Mouse (Mus musculus): ENCODE results near the gene Ssbp2.
A peak's percentile ranks its signal among the peaks of the same experiment; 100 is the strongest.

Gene Ssbp2

DNA sequence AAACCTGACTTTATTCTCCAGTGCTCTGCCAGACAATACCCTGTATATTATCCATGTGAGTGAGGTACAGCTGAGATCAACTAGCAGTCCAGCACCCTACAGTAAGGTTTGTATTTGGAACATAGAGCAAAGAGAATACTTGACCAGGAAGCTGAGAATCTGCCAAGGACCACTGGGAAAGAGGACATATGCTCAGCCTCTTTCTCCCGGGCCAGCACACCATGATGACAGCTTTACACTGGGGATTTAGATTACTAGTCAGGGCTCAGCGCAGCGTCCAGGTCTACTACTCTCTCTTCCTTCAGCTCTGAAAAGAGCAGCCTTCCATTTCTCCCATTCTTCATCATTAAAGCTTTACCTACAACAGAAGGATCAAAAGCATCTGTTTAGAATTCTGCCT is 76.6 kb downstream of the Ssbp2 start:
- DNase-seq = no peak

- no peak for DNase-seq
These were observed 80.3 kb downstream of the Ssbp2 start for GRCm38 (mm10) chr13:91540145-91541068.

- DNase-seq = no peak
These were observed 81.0 kb downstream of the Ssbp2 start for GRCm38 (mm10) chr13:91541069-91541429.

- DNase-seq = no peak
These were observed 83.5 kb downstream of the Ssbp2 start for GRCm38 (mm10) chr13:91543555-91543954.

- no peak for DNase-seq
These were observed 104.0 kb downstream of the Ssbp2 start for GRCm38 (mm10) chr13:91564047-91564446.

DNA sequence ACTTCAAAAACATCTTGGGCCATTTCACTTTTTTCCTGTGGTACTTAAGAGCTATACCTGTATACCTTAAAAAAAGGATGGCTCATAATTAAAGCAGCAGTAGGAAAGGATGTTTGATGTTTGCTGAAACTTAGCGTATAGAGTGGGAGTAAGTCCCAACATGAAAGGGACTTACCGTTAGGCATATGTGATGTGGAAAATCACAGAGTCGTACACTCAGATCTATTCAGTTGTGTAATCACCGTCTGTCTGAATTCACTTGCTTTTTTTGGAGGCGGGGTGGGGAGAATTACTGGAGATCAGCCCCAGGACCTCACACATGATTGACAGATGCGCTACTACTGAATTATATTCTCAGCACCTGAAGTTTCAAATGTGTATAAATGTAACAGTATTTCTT is 104.7 kb downstream of the Ssbp2 start:
- DNase-seq = no peak

DNA sequence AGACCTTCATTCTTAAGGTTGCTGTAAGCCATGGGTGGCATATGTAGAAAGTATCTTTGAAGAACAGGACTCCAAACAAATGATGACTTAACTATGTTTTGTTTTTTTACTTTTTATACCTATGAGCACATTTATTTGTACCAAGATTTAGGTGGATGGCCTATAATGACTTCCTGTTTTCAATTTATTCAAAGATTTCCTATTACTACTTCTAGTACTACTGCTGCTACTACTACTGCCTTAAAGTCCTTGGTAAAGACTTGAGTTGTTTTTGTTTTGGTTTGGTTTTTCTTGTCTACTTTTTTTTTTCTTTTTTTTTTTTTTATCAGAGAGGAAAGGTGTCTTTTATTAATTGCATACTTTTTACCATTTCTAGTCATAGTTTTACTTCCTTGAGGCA is 121.4 kb downstream of the Ssbp2 start:
- DNase-seq = no peak

DNA sequence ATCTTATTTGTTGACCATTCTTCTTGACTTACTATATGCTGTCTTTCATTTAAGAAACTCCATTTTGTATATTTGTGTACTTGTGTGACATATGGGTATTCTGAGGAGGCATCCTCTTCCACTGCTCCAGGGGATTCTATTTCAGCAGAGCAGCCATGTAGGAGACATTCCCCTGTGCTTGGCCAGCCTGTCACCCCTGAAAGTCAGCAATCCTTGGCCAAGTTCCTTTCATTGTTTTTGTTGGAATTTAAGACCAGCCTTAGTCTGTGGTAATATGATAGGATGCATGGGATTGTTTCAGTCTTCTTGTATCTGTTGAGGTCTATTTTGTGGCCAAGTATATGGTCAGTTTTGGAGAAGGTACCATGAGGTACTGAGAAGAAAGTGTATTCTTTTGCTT is 122.1 kb downstream of the Ssbp2 start:
- no peak for DNase-seq

- DNase-seq = no peak
These were observed 126.3 kb downstream of the Ssbp2 start for GRCm38 (mm10) chr13:91586368-91586767.

DNA sequence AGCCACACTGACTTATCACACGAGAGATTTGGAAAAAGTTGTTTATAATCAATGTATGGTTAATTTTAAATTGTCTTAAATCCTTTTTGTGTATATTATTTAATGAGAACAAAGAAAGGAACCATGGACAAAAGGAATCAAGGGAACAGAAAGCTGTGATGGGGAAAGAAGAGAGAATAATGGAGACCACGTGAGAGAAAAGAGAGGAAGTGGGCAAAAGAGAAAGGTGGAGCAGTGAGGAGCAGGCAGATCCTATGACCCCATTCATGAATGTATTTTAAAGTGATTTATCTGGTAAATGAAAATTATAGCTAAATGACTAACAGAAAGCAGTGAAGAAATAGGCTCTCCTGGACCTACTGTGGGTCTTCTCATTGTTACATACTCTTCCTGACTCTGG is 128.4 kb downstream of the Ssbp2 start:
- DNase-seq = no peak

DNA sequence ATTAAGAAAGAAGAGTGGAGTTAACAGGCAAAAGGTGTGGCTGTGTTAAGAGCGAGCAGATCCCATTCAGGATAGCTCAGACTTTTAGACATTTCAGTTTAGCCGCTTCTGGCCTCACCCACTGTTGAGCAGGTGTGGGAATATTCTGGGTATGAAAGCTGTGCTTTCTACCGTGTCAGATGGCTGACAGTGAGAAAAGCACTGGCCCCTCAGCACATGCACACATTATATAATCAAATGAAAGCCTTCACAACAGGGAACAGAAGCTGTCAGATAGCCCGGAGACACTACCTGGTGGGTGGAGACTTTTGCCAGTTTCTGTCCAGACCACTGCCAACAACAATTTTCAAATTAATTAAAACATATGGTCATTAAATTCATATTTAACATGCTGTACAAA is 131.8 kb downstream of the Ssbp2 start:
- no peak for DNase-seq

DNA sequence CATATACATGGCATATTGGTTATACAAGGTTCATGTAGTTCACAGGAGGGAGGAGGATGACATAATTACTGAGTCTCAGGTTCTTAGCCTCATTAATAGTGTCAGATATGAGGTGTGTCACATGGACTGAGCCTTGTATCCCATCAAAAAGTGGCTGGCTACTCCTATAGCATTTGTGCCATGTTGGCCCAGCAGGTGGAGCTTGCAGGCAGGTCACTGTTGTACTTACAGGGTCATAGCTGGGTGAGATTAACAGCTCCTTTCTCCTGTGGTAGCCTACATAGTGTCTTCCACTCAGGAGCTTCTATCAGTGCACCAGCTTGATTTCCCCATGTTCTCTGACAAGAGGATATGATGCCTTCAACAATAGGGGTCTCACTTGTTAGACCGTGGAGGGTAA is 135.2 kb downstream of the Ssbp2 start:
- DNase-seq = peak in 1 of 2 experiments; percentile 18

DNA sequence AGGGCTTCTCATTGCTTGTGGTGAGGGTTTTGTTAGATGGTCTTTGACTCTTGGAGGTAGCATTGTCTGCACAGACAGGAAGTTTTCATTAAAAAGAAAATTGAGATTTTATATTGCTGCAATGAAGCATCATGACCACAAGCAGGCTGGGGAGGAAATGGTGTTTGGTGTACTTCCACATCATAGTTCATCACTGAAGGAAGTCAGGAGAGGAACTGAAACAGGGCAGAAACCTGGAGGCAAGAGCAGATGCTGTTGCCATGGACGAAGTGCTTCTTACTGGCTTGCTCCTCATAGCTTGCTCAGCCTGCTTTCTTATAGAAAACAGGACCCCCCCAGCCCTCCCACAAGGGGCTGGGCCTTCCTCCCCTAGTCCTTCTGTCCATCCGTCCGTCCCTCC is 139.5 kb downstream of the Ssbp2 start:
- no peak for DNase-seq

DNA sequence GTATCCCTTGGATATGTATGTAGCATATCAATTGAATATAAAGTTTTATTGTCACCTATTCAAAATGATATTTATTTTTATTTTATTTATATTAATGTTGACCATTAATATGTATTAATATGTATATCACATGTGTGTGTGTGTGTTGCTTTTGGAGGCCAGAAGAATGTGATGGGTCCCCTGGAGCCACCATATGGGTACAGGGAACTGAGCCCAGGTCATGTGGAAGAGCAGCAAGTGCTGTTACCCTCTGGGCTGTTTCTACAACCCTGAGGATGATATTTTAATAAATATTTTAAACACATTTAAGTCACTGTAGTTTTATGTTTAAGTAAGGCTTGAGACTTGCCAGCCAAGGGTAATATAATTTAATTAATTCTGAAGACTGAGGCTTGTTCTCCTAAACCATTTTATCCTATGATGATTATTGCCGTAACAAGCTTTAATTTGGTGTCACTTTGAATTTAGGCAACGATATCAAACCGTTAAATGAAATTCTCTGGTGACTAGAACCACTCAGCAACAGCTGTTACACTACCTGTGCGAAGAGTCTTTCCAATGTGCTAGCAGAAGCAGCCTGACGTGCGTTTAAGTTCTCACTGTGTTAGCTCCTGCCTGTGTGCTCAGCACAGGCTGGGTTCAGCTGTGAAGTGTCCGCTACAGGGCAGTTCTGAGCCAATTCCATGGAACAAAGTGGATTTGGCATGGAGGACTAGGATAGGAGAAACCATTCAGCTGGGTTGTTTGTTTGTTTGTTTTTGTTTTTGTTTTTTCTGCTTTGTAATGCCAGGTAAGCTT is 145.2 kb downstream of the Ssbp2 start:
- no peak for DNase-seq

DNA sequence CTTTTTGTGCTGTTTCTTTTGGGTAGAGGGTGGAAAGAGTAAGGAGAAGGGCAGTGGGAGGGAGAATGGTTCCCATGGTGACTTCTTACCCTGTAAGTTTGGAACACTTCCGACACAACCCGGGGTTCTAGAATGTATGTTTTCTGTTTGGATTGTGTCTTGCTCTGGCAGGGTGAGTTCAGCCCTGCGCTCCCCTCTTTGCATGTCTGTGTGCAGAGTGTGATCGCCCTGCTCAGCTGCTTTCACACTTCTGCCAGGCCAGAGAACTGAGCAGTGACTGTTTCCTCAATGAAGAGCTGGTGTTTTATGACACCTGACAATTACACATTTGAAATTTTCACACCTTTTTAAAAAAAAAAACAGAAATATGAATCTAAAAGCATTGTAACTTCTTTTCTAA is 150.5 kb downstream of the Ssbp2 start:
- no peak for DNase-seq

DNA sequence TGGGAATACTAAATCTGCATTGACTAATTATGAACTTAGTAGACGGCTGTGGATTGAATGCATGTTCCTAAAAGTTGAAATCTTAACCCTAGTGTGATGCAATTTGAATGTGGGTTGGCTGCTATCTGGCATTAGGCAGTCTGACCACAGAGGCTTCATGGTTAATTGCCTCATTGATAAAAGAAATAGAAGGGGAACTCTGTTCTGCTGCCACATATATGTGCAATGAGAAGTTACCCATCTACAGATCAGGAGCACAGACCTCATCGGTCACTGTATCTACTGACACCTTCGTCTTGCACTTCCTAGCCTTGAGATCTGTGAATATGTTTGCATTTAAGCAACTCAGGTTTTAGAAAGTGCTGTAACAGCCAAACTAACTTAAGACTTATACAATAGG is 151.8 kb downstream of the Ssbp2 start:
- DNase-seq = no peak

- no peak for DNase-seq
These were observed 152.5 kb downstream of the Ssbp2 start for GRCm38 (mm10) chr13:91612578-91612977.

- no peak for DNase-seq
These were observed 156.0 kb downstream of the Ssbp2 start for GRCm38 (mm10) chr13:91616050-91616449.

DNA sequence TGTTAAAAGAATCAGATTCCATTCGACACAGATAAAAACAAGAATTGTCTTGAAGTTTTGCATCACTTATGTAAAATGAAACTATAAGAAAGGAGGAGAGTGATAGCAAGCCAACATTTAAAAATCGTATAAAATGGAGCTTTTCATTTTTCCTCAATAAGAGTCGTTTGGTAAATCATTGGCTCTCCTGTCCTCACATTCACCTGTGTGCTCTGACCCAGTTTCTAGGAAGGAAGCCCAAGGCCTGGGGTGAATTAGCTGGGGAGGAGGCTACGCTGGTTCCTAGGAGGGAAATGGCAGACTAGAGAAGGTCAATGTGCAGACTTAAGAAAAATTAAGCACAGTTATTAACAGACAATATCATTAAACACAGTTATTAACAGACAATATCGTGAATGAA is 156.8 kb downstream of the Ssbp2 start:
- DNase-seq = peak in 1 of 2 experiments; percentile 43

DNA sequence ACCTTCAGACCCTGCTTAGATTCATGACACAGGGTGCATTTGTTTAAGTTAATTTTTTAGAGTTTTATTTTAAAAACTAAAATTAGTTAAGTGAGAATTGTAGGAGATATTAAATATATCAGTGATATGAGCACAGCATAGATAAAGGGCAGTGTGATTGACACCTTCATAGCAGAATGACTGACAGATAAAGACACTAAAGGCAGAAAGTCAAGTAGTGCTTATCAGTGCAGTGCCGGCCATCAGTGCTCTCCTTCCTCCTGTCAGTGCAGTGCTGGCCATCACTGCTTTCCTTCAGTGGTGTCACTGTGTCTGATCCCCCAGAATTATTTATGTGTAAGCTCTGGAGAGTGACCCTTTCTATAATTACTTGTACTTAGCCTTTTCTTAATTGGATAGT is 159.3 kb downstream of the Ssbp2 start:
- DNase-seq = no peak

GRCm38 (mm10) chr13:91620541-91620940 is 160.5 kb downstream of the Ssbp2 start:
- DNase-seq = no peak

DNA sequence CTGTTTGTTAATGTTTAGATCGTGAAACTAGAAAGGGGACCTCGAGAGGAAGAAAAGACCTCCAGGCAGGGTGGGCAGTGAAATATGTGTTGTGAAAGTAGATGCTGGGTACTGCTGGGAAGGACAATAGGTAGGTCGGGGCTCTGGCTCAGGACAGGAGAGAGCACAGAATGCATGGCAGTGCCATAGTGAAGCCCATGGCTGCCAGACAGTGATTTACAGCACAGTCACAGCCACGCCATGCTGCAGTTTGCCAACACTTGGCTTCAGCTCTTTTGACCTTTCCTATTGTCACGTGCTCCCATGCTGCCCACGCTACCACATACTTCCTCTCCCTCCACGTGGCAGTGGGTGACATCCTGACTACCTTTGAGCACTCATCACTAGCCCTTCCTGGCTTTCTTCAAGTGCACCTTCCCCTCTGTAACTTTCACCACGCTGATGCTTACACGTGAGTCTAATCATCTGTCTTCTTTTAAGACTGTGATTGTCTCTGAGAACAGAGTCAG is 171.3 kb downstream of the Ssbp2 start:
- no peak for DNase-seq

GRCm38 (mm10) chr13:91634123-91634522 is 174.0 kb downstream of the Ssbp2 start:
- no peak for DNase-seq

- DNase-seq = no peak
These were observed 175.9 kb downstream of the Ssbp2 start for GRCm38 (mm10) chr13:91635957-91636356.

All from kidney, postnatal 25 days (tissue).